Mouse (Mus musculus) limb, embryonic 12.5 days (tissue): ENCODE measurements around the gene Bicral. TPM values are rescaled to one million over a fixed set of nuclear protein-coding genes. Genes with fewer than 3 reads are reported as not detected.

ENCODE experiments used
- ATAC-seq: fragments of 200-750 bp; cut with Nextera tagmentation; 2 replicates; pipeline ENCODE4 v1.8.0; 2017; ENCODE audit warnings: low read depth, moderate TSS enrichment; ENCODE audit not compliant: insufficient number of reproducible peaks, insufficient read depth, low FRiP score, low TSS enrichment
- H3K27ac ChIP-seq: fragments of 300-500 bp; sonication (generic); 2 replicates; pipeline ENCODE4 v1.5.1; 2016; ENCODE audit warnings: mild to moderate bottlenecking, moderate library complexity
- H3K27me3 ChIP-seq: fragments of 300-500 bp; sonication (generic); 2 replicates; pipeline ENCODE4 v1.6.1; 2016; ENCODE audit warnings: mild to moderate bottlenecking, moderate library complexity
- H3K36me3 ChIP-seq: fragments of 300-500 bp; sonication (generic); 2 replicates; pipeline ENCODE4 v1.6.1; 2016; ENCODE audit warnings: mild to moderate bottlenecking, moderate library complexity
- H3K4me1 ChIP-seq: fragments of 300-500 bp; sonication (generic); replicated peaks from 2 replicates; pipeline ENCODE4 v1.6.1; 2016
- H3K4me2 ChIP-seq: fragments of 300-500 bp; sonication (generic); 2 replicates; pipeline ENCODE4 v1.6.1; 2016; ENCODE audit warnings: mild to moderate bottlenecking, moderate library complexity
- H3K4me3 ChIP-seq: fragments of 300-500 bp; sonication (generic); replicated peaks from 2 replicates; pipeline ENCODE4 v1.5.1; 2016; ENCODE audit warnings: mild to moderate bottlenecking
- H3K9ac ChIP-seq: fragments of 300-500 bp; sonication (generic); replicated peaks from 2 replicates; pipeline ENCODE4 v1.6.1; 2016; ENCODE audit warnings: mild to moderate bottlenecking, moderate library complexity
- H3K9me3 ChIP-seq: fragments of 300-500 bp; sonication (generic); 2 replicates; pipeline ENCODE4 v1.6.1; 2016; ENCODE audit warnings: mild to moderate bottlenecking, moderate library complexity
- WGBS: fragments of 180-500 bp; shearing (Covaris S2); methylation state at CpG from one replicate; pipeline ENCODE4 v1.1.7; 2016; 5-methylcytosine and 5-hydroxymethylcytosine counted together
- polyA plus RNA-seq: library from polyadenylated mRNA; unstranded; fragments of >200 nt; fragmentation: Nextera tagmentation; extraction: Ambion mirVana; gene quantifications from 2 replicates; pipeline ENCODE4 v1.2.1, GENCODE M21; 2016

Bicral gene
- polyA plus RNA-seq, 1 experiment from 2014 or later = 4.8 TPM

DNA sequence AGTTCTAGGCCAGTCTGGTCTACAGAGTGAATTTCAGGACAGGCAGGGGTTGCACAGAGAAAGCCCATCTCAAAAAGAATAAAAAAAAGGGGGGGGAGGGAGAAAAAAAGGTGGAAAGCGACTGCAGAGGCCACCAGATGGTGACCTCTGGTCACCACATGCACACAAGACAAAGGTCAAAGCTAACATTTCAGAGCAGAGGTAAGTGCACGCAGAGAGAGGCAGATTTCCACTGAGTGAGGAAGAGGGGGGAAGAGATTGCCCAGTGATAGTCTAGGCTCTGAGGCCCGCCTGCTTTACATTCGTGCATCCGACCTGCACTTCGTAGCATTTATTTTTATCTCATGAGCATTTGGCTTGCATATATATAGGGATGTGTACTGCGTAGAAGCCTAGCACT lies 14.5 kb upstream of the Bicral start:
- Histone ChIP-seq H3K36me3 (no peaks in the 10 kb centered on the region), H3K4me2 (no peak overlapping the region), H3K4me3 (no peak overlapping the region), H3K27ac (no peak overlapping the region), H3K9ac (no peak overlapping the region), H3K4me1 (peaks cover 7% of the 10 kb centered on the region; the same call in 1 of the 2 replicates), H3K9me3 (peaks cover 5% of the 10 kb centered on the region; the same call in 1 of the 2 replicates), H3K27me3 (no peaks in the 10 kb centered on the region)
- WGBS = 69% methylated on average over 7 of the region's 7 CpGs
- no peak for ATAC-seq

GRCm38 (mm10) chr17:46870913-46871312 lies 12.6 kb upstream of the Bicral start:
- ATAC-seq = no peak
- Histone ChIP-seq H3K4me3 (no peak overlapping the region), H3K36me3 (no peaks in the 10 kb centered on the region), H3K4me2 (no peak overlapping the region), H3K27ac (no peak overlapping the region), H3K9ac (no peak overlapping the region), H3K27me3 (no peaks in the 10 kb centered on the region), H3K4me1 (no peaks in the 10 kb centered on the region; the same call in 1 of the 2 replicates), H3K9me3 (peaks cover 5% of the 10 kb centered on the region; the same call in 1 of the 2 replicates)
- 63% methylated on average over 1 of the region's 1 CpGs for WGBS

- no peak for ATAC-seq
- WGBS = 93% methylated on average over 5 of the region's 5 CpGs
- Histone ChIP-seq H3K4me3 (no peak overlapping the region), H3K27me3 (no peaks in the 10 kb centered on the region), H3K9ac (no peak overlapping the region), H3K4me2 (no peak overlapping the region), H3K36me3 (no peaks in the 10 kb centered on the region), H3K4me1 (no peaks in the 10 kb centered on the region; the same call in 1 of the 2 replicates), H3K9me3 (0 out of 2 replicates have a peak, but pooled peaks cover under 1% of the 10 kb centered on the region), H3K27ac (no peak overlapping the region)
Observed at GRCm38 (mm10) chr17:46870204-46870798, 12.0 kb upstream of the Bicral start.

GRCm38 (mm10) chr17:46866836-46867235 lies 8.6 kb upstream of the Bicral start:
- Histone ChIP-seq H3K4me2 (no peak overlapping the region), H3K4me3 (no peak overlapping the region), H3K27ac (no peak overlapping the region), H3K9me3 (no peaks in the 10 kb centered on the region; the same call in 1 of the 2 replicates), H3K36me3 (no peaks in the 10 kb centered on the region), H3K4me1 (no peaks in the 10 kb centered on the region), H3K27me3 (no peaks in the 10 kb centered on the region), H3K9ac (no peak overlapping the region)
- no peak; the same call in 1 of the 2 replicates for ATAC-seq
- 88% methylated on average over 12 of the region's 12 CpGs for WGBS

DNA sequence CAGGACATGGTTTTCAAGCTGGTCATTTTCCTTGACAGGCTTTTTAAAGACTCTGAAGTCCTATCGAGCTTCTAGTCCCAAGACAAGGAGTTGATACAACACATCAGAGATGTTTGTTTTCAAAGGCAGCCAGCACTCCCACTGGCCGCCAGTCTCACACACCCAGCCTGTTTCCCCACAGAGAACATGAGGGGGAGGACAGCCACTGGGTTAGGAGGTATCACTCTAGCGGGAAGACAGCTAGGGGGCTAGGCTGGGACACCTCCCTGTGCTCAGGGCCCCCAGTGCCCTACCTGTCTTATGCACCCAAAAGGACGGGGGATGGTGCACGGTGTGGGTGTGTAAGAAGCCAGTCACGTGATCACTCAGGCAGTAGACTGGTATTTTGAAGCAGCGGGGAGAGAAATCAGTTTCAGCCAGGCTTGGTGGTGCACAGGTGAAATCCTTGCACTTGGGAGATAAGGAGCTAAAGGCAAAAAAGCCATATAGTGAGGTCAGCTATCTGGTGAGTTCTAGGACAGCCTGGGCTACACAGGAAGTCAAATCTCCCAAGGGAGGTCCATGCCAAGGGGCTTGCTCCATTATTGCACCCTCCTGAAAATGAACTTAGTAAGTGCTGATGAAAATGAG lies 6.4 kb upstream of the Bicral start:
- no peaks in the 10 kb centered on the region; the same call in 1 of the 2 replicates for H3K9me3 ChIP-seq
- 81% methylated on average over 7 of the region's 7 CpGs for WGBS
- no peaks in the 10 kb centered on the region for H3K4me1 ChIP-seq
- no peak for ATAC-seq
- H3K9ac ChIP-seq = no peak overlapping the region
- no peak overlapping the region for H3K4me2 ChIP-seq
- H3K4me3 ChIP-seq = no peak overlapping the region
- no peaks in the 10 kb centered on the region for H3K36me3 ChIP-seq
- no peaks in the 10 kb centered on the region for H3K27me3 ChIP-seq
- no peak overlapping the region for H3K27ac ChIP-seq

DNA sequence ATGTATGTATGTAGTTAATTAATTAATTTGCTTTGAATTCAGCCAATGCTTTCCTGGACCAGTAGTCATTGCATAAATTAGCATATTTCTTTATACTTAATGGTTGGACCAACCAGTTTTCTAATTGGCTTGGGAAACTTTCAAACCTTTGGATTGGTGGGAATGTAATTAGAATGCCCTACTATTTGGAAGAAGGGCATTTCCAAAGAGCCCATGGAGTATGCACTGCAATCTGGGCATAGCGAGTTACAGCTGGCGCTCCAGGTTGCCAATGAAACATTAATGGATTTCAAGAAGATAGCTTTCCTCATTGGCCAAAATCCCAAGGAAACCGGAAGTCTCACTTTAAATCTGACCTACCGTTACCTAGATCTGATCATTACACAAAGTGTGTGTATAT lies 1.8 kb upstream of the Bicral start:
- Histone ChIP-seq H3K27me3 (no peaks in the 10 kb centered on the region), H3K36me3 (no peaks in the 10 kb centered on the region), H3K27ac (no peak overlapping the region), H3K4me3 (no peak overlapping the region), H3K4me1 (peaks cover 11% of the 10 kb centered on the region), H3K4me2 (no peak overlapping the region), H3K9me3 (no peaks in the 10 kb centered on the region; the same call in 1 of the 2 replicates), H3K9ac (no peak overlapping the region)
- WGBS = 88% methylated on average over 4 of the region's 4 CpGs
- ATAC-seq = no peak

DNA sequence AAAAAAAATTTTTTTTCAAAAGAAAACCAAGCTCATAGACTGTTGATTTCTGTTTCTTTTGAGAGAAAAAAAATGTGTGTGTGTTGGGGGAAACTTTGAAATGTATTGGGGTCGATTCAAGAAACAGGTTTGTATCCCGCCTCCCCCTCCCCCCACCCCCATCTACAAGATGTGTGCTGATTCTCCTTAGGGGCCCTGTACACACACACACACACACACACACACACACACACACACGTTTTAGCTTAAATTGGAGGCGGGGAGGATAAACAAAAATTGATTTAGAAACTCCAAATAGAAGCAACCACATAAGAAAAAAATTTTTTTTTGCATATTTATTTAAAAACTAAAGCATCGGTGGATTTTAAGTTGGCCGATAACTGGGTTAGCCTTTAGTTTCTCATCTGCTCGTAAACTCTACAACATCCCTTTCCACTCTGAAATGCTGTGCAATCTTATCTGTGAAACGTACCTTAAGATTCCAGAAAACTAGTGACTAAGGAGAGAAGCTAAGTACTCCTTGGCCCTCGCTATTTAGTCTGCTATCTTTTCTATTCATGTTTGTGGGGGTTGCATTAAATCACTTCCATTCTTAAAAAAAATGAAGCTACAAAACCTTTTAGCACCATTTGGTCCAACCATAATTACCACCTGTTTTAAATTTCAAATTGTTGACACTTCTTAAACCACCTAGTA lies 615 bp upstream of the Bicral start:
- H3K9me3 ChIP-seq = no peaks in the 10 kb centered on the region; the same call in 1 of the 2 replicates
- 0 out of 2 replicates have a peak, but pooled peaks cover 5% of the 10 kb centered on the region for H3K36me3 ChIP-seq
- H3K4me3 ChIP-seq = peak overlapping the region; percentile 100
- H3K4me1 ChIP-seq = peaks cover 23% of the 10 kb centered on the region
- H3K27me3 ChIP-seq = no peaks in the 10 kb centered on the region
- peak overlapping the region; percentile 76 for H3K4me2 ChIP-seq
- WGBS = 17% methylated on average over 9 of the region's 9 CpGs
- peak overlapping the region; percentile 100; the same call in 1 of the 2 replicates for H3K9ac ChIP-seq
- ATAC-seq = no peak
- H3K27ac ChIP-seq = peak overlapping the region; percentile 100

DNA sequence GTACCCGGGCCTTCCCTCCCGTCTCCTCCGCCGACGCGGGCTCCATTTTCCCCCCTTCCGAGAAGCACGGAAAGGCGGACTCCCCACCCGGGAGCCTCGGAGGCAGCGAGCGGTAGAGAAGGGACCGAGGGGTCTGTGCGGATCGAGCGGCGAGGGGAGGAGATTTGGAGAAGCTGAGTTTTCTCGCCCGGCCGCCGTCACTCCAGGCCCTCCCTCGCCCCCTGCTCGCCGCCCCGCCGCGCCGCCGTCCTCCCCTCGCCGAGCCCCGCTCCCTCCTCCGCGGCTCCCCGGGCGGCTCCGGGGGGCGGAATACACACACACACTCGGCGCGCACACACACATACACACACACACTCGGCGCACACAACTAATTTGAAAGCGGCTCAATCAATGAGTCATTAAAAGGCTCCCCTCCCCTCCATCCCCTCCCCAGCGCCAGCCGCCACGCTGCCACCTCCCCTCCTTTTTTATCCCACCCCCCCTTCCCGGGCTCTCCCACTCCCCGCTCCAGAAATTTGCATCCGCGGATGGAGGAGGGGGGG lies 850 bp downstream of the Bicral start:
- Histone ChIP-seq H3K27ac (peak overlapping the region; percentile 100), H3K9ac (peak overlapping the region; percentile 100), H3K4me2 (peak overlapping the region; percentile 76), H3K27me3 (no peaks in the 10 kb centered on the region), H3K4me3 (peak overlapping the region; percentile 100), H3K36me3 (0 out of 2 replicates have a peak, but pooled peaks cover 5% of the 10 kb centered on the region), H3K9me3 (no peaks in the 10 kb centered on the region), H3K4me1 (peaks cover 35% of the 10 kb centered on the region)
- under 1% methylated on average over 43 of the region's 52 CpGs for WGBS
- ATAC-seq = peak; percentile 57

GRCm38 (mm10) chr17:46856471-46857360 lies 1.6 kb downstream of the Bicral start:
- peak overlapping the region; percentile 100 for H3K9ac ChIP-seq
- under 1% methylated on average over 87 of the region's 87 CpGs for WGBS

GRCm38 (mm10) chr17:46856107-46856388 lies 2.2 kb downstream of the Bicral start:
- Histone ChIP-seq H3K9ac (peak overlapping the region; percentile 100), H3K9me3 (no peaks in the 10 kb centered on the region), H3K4me1 (peaks cover 35% of the 10 kb centered on the region), H3K27me3 (no peaks in the 10 kb centered on the region), H3K4me2 (peak overlapping the region; percentile 76), H3K36me3 (0 out of 2 replicates have a peak, but pooled peaks cover 5% of the 10 kb centered on the region), H3K4me3 (peak overlapping the region; percentile 100), H3K27ac (peak overlapping the region; percentile 100)
- WGBS = 20% methylated on average over 4 of the region's 4 CpGs
- no peak for ATAC-seq

More at GRCm38 (mm10) chr17:46856471-46857360, 1.6 kb downstream of the Bicral start:
- no peak for ATAC-seq
- Histone ChIP-seq H3K9me3 (no peaks in the 10 kb centered on the region), H3K4me1 (peaks cover 35% of the 10 kb centered on the region), H3K4me2 (peak overlapping the region; percentile 76), H3K4me3 (peak overlapping the region; percentile 100), H3K27ac (peak overlapping the region; percentile 100), H3K36me3 (0 out of 2 replicates have a peak, but pooled peaks cover 5% of the 10 kb centered on the region), H3K27me3 (no peaks in the 10 kb centered on the region)
